Mouse (Mus musculus) hindbrain, embryonic 12.5 days (tissue): ENCODE measurements around the gene Map4k1. TPM values are rescaled to one million over a fixed set of nuclear protein-coding genes. Genes with fewer than 3 reads are reported as not detected.
A peak's percentile ranks its signal among the peaks of the same experiment; 100 is the strongest.

Experiments
- ATAC-seq: fragments of 200-750 bp; cut with Nextera tagmentation; 2 replicates; pipeline ENCODE4 v1.8.0; 2017; ENCODE audit warnings: moderate TSS enrichment; ENCODE audit not compliant: low FRiP score
- H3K27ac ChIP-seq: fragments of 300-500 bp; sonication (generic); 2 replicates; pipeline ENCODE4 v1.5.1; 2016; ENCODE audit warnings: mild to moderate bottlenecking
- H3K27me3 ChIP-seq: fragments of 300-500 bp; sonication (generic); 2 replicates; pipeline ENCODE4 v1.6.1; 2016; ENCODE audit warnings: mild to moderate bottlenecking
- H3K36me3 ChIP-seq: fragments of 300-500 bp; sonication (generic); 2 replicates; pipeline ENCODE4 v1.6.1; 2016; ENCODE audit warnings: mild to moderate bottlenecking
- H3K4me1 ChIP-seq: fragments of 300-500 bp; sonication (generic); 2 replicates; pipeline ENCODE4 v1.6.1; 2016
- H3K4me2 ChIP-seq: fragments of 300-500 bp; sonication (generic); replicated peaks from 2 replicates; pipeline ENCODE4 v1.6.1; 2016; ENCODE audit warnings: mild to moderate bottlenecking
- H3K4me3 ChIP-seq: fragments of 300-500 bp; sonication (generic); 2 replicates; pipeline ENCODE4 v1.5.1; 2016; ENCODE audit warnings: mild to moderate bottlenecking
- H3K9ac ChIP-seq: fragments of 300-500 bp; sonication (generic); 2 replicates; pipeline ENCODE4 v1.6.1; 2016; ENCODE audit warnings: mild to moderate bottlenecking, moderate library complexity
- H3K9me3 ChIP-seq: fragments of 300-500 bp; sonication (generic); replicated peaks from 2 replicates; pipeline ENCODE4 v1.6.1; 2016; ENCODE audit warnings: mild to moderate bottlenecking
- WGBS: fragments of 180-500 bp; shearing (Covaris S2); methylation state at CpG from one replicate; pipeline ENCODE4 v1.1.7; 2016; 5-methylcytosine and 5-hydroxymethylcytosine counted together
- polyA plus RNA-seq: library from polyadenylated mRNA; unstranded; fragments of >200 nt; fragmentation: Nextera tagmentation; extraction: Ambion mirVana; gene quantifications from 2 replicates; pipeline ENCODE4 v1.2.1, GENCODE M21; 2016

Gene Map4k1
- polyA plus RNA-seq, 1 experiment from 2014 or later = 4.9 TPM

- H3K27me3 ChIP-seq = peaks cover 53% of the 10 kb centered on the region
- peak overlapping the region; percentile 49 for H3K9ac ChIP-seq
- WGBS = 6% methylated on average over 65 of the region's 88 CpGs
- peak overlapping the region; percentile 69 for H3K4me2 ChIP-seq
- peaks cover 6% of the 10 kb centered on the region; the same call in 1 of the 2 replicates for H3K9me3 ChIP-seq
- peaks cover 8% of the 10 kb centered on the region for H3K4me1 ChIP-seq
- no peaks in the 10 kb centered on the region for H3K36me3 ChIP-seq
- no peak overlapping the region for H3K27ac ChIP-seq
- H3K4me3 ChIP-seq = peak overlapping the region; percentile 44
- no peak for ATAC-seq
Measured at GRCm38 (mm10) chr7:29019447-29020220, 37.8 kb downstream of the Map4k1 start.

DNA sequence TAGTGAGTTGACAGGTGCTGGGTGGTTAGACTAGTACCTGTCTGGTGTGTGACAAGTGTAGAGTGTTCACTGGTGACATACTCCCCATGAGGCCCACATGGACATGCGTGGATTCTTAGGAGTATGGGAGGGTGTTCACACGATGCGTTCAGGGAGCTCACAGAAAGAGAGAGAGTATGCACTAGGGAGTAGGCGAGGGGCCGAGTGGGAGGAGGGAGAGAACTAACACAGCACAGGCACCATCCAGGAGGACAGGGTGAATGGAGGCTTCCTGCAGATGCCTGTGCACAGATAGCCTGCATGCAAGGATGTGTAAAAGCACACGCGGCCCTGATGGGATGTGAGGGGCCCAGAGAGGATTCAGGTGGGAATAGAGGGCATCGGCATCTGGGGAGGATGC is 40.6 kb downstream of the Map4k1 start:
- H3K36me3 ChIP-seq = no peaks in the 10 kb centered on the region
- H3K4me2 ChIP-seq = no peak overlapping the region
- ATAC-seq = no peak
- no peaks in the 10 kb centered on the region for H3K9me3 ChIP-seq
- WGBS = 86% methylated on average over 8 of the region's 8 CpGs
- H3K4me1 ChIP-seq = peaks cover 8% of the 10 kb centered on the region
- peaks cover 40% of the 10 kb centered on the region for H3K27me3 ChIP-seq
- no peak overlapping the region for H3K9ac ChIP-seq
- no peak overlapping the region for H3K4me3 ChIP-seq
- no peak overlapping the region for H3K27ac ChIP-seq

- Histone ChIP-seq H3K9ac (no peak overlapping the region), H3K4me2 (no peak overlapping the region)
Measured at GRCm38 (mm10) chr7:29023514-29023913, 41.7 kb downstream of the Map4k1 start.

GRCm38 (mm10) chr7:29025566-29025965 is 43.7 kb downstream of the Map4k1 start:
- WGBS = 73% methylated on average over 7 of the region's 7 CpGs
- Histone ChIP-seq H3K4me3 (no peak overlapping the region), H3K36me3 (no peaks in the 10 kb centered on the region), H3K9ac (no peak overlapping the region), H3K9me3 (no peaks in the 10 kb centered on the region), H3K4me1 (no peaks in the 10 kb centered on the region), H3K4me2 (no peak overlapping the region), H3K27ac (no peak overlapping the region), H3K27me3 (peaks cover 9% of the 10 kb centered on the region)
- ATAC-seq = no peak

More at GRCm38 (mm10) chr7:29023514-29023913, 41.7 kb downstream of the Map4k1 start:
- H3K27me3 ChIP-seq = peaks cover 30% of the 10 kb centered on the region
- no peak overlapping the region for H3K4me3 ChIP-seq
- 88% methylated on average over 8 of the region's 8 CpGs for WGBS
- H3K36me3 ChIP-seq = no peaks in the 10 kb centered on the region
- ATAC-seq = no peak
- H3K27ac ChIP-seq = no peak overlapping the region
- H3K9me3 ChIP-seq = no peaks in the 10 kb centered on the region
- peaks cover 8% of the 10 kb centered on the region for H3K4me1 ChIP-seq

- Histone ChIP-seq H3K9me3 (no peaks in the 10 kb centered on the region), H3K36me3 (no peaks in the 10 kb centered on the region), H3K4me1 (no peaks in the 10 kb centered on the region), H3K9ac (no peak overlapping the region), H3K4me2 (no peak overlapping the region), H3K4me3 (no peak overlapping the region), H3K27me3 (peaks cover 3% of the 10 kb centered on the region), H3K27ac (no peak overlapping the region)
- ATAC-seq = no peak
- WGBS = 91% methylated on average over 5 of the region's 5 CpGs
Measured at GRCm38 (mm10) chr7:29026195-29026594, 44.3 kb downstream of the Map4k1 start.

GRCm38 (mm10) chr7:29026811-29027210 is 45.0 kb downstream of the Map4k1 start:
- no peaks in the 10 kb centered on the region for H3K4me1 ChIP-seq
- H3K9me3 ChIP-seq = no peaks in the 10 kb centered on the region
- H3K4me2 ChIP-seq = no peak overlapping the region
- WGBS = 83% methylated on average over 4 of the region's 4 CpGs
- H3K27me3 ChIP-seq = no peaks in the 10 kb centered on the region
- no peak overlapping the region for H3K4me3 ChIP-seq
- no peak overlapping the region for H3K9ac ChIP-seq
- ATAC-seq = no peak
- no peaks in the 10 kb centered on the region for H3K36me3 ChIP-seq
- H3K27ac ChIP-seq = no peak overlapping the region

DNA sequence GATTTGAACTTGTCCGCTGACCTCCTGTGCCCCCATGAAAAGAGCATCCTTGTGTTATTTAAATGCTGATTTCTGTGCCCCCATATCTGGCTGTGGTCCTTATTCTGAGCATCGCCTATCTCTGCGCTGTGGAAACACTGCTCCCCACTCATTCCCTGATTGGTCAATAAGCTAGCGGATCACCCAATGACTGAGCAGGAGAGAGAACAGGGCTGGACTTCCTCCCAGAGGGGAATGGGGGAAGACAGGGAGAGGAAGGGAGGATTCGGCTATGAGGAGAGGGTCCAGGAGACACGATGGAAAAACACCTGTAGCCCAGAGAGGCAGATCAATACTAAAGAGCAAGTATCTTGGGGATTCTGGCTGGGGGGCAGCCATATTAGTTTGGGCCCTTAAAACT is 46.9 kb downstream of the Map4k1 start:
- Histone ChIP-seq H3K9me3 (no peaks in the 10 kb centered on the region), H3K27ac (no peak overlapping the region), H3K4me3 (no peak overlapping the region), H3K9ac (no peak overlapping the region), H3K36me3 (no peaks in the 10 kb centered on the region), H3K4me1 (no peaks in the 10 kb centered on the region), H3K27me3 (no peaks in the 10 kb centered on the region), H3K4me2 (no peak overlapping the region)
- WGBS = 86% methylated on average over 6 of the region's 6 CpGs
- ATAC-seq = no peak

DNA sequence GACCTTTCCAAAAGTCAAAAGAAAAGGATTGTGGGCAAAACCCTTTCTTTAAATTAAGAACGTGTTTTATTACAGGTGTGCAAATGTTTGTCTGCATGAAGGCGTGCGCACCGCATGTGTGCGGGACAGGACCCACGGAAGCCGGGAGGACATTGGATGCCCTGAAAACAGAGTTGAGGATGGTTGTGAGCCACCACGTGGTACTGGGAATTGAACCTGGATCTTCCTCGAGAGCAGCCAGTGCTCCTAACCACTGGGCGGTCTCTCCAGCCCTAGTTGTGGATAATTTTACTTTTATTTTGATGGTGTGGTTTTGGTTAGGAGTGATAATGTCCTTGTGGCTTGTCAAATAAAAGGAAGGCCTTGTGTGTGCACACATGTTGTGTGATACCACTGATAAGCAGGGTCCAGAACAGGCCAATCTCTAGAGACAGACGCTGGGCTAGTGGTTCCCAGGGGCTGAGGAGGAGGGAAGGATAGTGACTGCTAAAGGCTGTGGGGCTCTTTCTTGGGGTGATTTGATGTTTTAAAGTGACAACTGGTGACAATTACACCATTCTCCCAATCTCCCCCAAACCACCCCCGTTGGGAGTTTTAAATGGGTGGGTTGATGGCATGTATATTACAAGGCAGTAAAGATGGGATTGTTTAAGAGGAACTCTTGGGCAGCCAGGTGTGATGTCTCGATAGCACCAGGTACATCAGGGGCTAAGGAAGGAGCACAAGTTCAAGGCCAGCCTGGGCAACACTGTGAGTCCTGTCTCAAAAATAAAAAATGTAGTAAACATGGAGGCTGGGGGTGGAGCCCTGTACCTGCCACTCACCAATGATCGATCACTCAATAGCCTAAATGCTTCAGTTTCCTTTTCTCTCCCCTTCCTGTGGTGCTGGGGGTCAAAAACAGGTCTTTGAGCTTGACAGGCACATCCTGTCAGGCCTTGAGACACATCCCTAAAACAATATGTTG is 48.1 kb downstream of the Map4k1 start:
- no peak for ATAC-seq
- Histone ChIP-seq H3K27ac (no peak overlapping the region), H3K36me3 (no peaks in the 10 kb centered on the region), H3K4me3 (no peak overlapping the region), H3K4me1 (no peaks in the 10 kb centered on the region), H3K9me3 (no peaks in the 10 kb centered on the region), H3K27me3 (no peaks in the 10 kb centered on the region), H3K4me2 (no peak overlapping the region), H3K9ac (no peak overlapping the region)
- 90% methylated on average over 14 of the region's 14 CpGs for WGBS

- no peak overlapping the region for H3K4me3 ChIP-seq
- H3K4me1 ChIP-seq = no peaks in the 10 kb centered on the region
- no peaks in the 10 kb centered on the region for H3K27me3 ChIP-seq
- WGBS = 88% methylated on average over 10 of the region's 10 CpGs
- no peak for ATAC-seq
- H3K4me2 ChIP-seq = no peak overlapping the region
- H3K9me3 ChIP-seq = 0 out of 2 replicates have a peak, but pooled peaks cover 2% of the 10 kb centered on the region
- H3K27ac ChIP-seq = no peak overlapping the region
- no peak overlapping the region for H3K9ac ChIP-seq
- no peaks in the 10 kb centered on the region for H3K36me3 ChIP-seq
Measured at GRCm38 (mm10) chr7:29031641-29032040, 49.8 kb downstream of the Map4k1 start.

- WGBS = 81% methylated on average over 5 of the region's 5 CpGs
Measured at GRCm38 (mm10) chr7:29032685-29033084, 50.8 kb downstream of the Map4k1 start.

GRCm38 (mm10) chr7:29037261-29037660 is 55.4 kb downstream of the Map4k1 start:
- Histone ChIP-seq H3K4me1 (peaks cover 9% of the 10 kb centered on the region), H3K27ac (no peak overlapping the region), H3K9me3 (0 out of 2 replicates have a peak, but pooled peaks cover 2% of the 10 kb centered on the region), H3K36me3 (no peaks in the 10 kb centered on the region), H3K4me3 (no peak overlapping the region), H3K27me3 (no peaks in the 10 kb centered on the region), H3K9ac (no peak overlapping the region), H3K4me2 (no peak overlapping the region)
- 83% methylated on average over 6 of the region's 6 CpGs for WGBS
- ATAC-seq = no peak

More at GRCm38 (mm10) chr7:29032685-29033084, 50.8 kb downstream of the Map4k1 start:
- H3K4me1 ChIP-seq = no peaks in the 10 kb centered on the region
- H3K9ac ChIP-seq = no peak overlapping the region
- no peaks in the 10 kb centered on the region for H3K36me3 ChIP-seq
- H3K9me3 ChIP-seq = 0 out of 2 replicates have a peak, but pooled peaks cover 2% of the 10 kb centered on the region
- H3K4me3 ChIP-seq = no peak overlapping the region
- no peak overlapping the region for H3K4me2 ChIP-seq
- H3K27me3 ChIP-seq = no peaks in the 10 kb centered on the region
- H3K27ac ChIP-seq = no peak overlapping the region
- no peak for ATAC-seq

GRCm38 (mm10) chr7:29039604-29039984 is 57.7 kb downstream of the Map4k1 start:
- peak overlapping the region; percentile 39 for H3K4me3 ChIP-seq
- 2% methylated on average over 11 of the region's 11 CpGs for WGBS
- 0 out of 2 replicates have a peak, but pooled peaks cover 2% of the 10 kb centered on the region for H3K9me3 ChIP-seq
- peak; percentile 71 for ATAC-seq
- no peaks in the 10 kb centered on the region for H3K36me3 ChIP-seq
- H3K9ac ChIP-seq = peak overlapping the region; percentile 62
- no peaks in the 10 kb centered on the region for H3K27me3 ChIP-seq
- peak overlapping the region; percentile 81 for H3K4me2 ChIP-seq
- peak overlapping the region; percentile 58; the same call in 1 of the 2 replicates for H3K27ac ChIP-seq
- H3K4me1 ChIP-seq = peaks cover 26% of the 10 kb centered on the region
